Mouse (Mus musculus) heart, postnatal 36 days (tissue): ENCODE data around the gene Ccdc30. TPM values are rescaled to one million over a fixed set of nuclear protein-coding genes. Genes with fewer than 3 reads are reported as not detected.

Source experiments
- DNase-seq, 2 experiments: peaks; one replicate each; pipeline ENCODE4 v3.0.0; 2021 to 2022
- intact Hi-C: fragments of 180-260 bp; cut with DNase I; formaldehyde crosslinking; loops from one replicate; pipeline ENCODE4 v1.15.1; 2025
- total RNA-seq, 2 experiments: library from RNA; stranded (reverse); gene quantifications; 2 replicates each; pipeline ENCODE4 v1.2.3; 2021

Gene Ccdc30
- total RNA-seq, 2 experiments from 2014 or later = 0.36 TPM; not detected in 1

- DNase-seq = no peak
- intact Hi-C loops = loop anchor here (2.0 to 5.0 kb wide), 6 partner anchors 101 to 310 kb away; partner anchors contain the start of genes AU022252, Foxj3, Frg2f1 and Hivep3
Observed at GRCm38 (mm10) chr4:119421921-119422293, 6.6 kb upstream of the Ccdc30 start.

- no peak for DNase-seq
- intact Hi-C loops = loop anchor here (5.0 kb wide), 5 partner anchors 116 to 311 kb away; partner anchors contain the start of genes AU022252, Foxj3, Frg2f1 and Hivep3
Observed at GRCm38 (mm10) chr4:119421191-119421590, 5.9 kb upstream of the Ccdc30 start.

GRCm38 (mm10) chr4:119417894-119418293 is 2.6 kb upstream of the Ccdc30 start:
- intact Hi-C loops = no loop called here

DNA sequence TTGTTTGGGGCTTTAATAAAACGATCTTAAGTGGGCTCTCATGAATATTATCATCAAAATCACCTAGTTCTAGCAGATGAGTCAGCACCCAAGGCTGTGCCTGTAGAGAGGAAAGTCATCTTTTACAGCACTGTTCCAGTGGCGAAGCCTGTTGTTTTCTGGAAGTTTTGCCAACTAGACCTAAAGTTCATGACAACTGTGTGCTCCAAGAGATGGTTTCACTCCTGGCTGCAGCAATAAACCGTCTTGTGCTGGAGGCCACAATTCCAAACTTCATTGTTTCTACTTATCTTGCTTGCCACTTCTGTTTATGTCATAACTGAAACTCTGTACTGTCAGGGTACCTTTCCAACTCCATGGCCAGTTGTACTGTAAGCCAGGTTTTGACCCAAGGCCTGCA is 1.9 kb upstream of the Ccdc30 start:
- intact Hi-C loops = no loop called here
- DNase-seq = no peak

More at GRCm38 (mm10) chr4:119417894-119418293, 2.6 kb upstream of the Ccdc30 start:
- DNase-seq = no peak

- intact Hi-C loops = no loop called here
Observed at GRCm38 (mm10) chr4:119412791-119413190, 2.5 kb downstream of the Ccdc30 start.

GRCm38 (mm10) chr4:119411877-119412650 is 3.3 kb downstream of the Ccdc30 start:
- DNase-seq = no peak
- intact Hi-C loops = no loop called here

More at GRCm38 (mm10) chr4:119412791-119413190, 2.5 kb downstream of the Ccdc30 start:
- no peak for DNase-seq

DNA sequence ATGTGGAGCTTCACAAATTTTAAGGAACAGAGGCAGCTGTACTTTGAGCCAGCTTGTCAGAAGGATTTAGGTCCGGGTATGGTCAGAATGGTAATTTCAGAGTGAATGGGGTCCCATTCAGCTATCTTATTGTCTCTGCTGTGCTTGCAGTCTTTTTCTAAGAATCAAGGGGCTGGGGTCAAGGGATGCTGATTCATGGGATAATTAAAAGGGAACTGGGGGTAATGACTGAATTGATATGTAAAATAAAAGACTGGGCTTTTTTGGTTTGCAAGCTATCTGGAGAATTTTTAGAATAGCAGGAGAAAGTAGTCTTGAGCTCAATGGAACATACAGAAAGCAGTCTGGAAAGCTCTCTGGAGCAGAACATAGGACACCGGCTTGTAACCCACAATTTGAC is 11.9 kb downstream of the Ccdc30 start:
- intact Hi-C loops = no loop called here
- no peak for DNase-seq

DNA sequence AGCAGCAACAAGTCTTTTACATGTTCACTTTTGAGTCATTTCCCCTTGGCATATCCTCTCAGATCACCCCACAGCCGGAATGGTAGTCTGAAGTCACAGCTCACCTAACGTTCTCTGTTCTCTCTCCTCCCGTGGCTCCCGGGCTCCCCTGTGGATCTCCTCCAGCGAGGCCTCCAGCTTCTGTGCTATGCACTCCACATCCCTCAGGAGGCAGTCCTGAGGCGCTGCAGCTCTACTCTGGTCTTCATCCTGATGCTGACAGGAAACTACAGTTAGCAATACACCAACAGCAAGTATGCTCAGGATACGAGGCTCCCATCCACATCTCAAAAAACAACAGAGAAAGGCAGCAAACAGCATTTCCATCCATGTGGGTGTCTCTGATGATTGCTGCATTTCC is 14.4 kb downstream of the Ccdc30 start:
- intact Hi-C loops = no loop called here

GRCm38 (mm10) chr4:119398751-119399150 is 16.6 kb downstream of the Ccdc30 start:
- intact Hi-C loops = no loop called here
- no peak for DNase-seq

More for the DNA sequence above, 14.4 kb downstream of the Ccdc30 start:
- no peak for DNase-seq

DNA sequence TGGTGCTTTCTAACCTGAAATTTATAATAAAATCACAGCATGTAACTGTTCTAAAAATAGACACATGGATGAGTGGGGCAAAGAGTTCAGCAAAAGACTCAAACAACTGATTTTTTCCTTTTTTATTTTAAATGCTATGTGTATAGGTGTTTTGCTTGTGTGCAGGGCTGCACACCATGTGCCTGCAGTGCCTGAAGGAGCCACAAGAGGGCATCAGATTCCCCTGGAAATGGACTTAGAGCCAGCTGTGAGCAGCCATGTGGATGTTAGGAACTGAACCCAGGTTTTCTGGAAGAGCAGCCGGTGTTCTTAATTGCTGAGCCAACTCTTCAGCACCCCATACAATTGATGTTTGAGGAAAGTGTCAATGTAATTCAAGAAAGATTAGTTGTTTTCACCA is 25.0 kb downstream of the Ccdc30 start:
- intact Hi-C loops = no loop called here
- DNase-seq = no peak

- intact Hi-C loops = no loop called here
- DNase-seq = no peak
Observed at GRCm38 (mm10) chr4:119389184-119389583, 26.1 kb downstream of the Ccdc30 start.

DNA sequence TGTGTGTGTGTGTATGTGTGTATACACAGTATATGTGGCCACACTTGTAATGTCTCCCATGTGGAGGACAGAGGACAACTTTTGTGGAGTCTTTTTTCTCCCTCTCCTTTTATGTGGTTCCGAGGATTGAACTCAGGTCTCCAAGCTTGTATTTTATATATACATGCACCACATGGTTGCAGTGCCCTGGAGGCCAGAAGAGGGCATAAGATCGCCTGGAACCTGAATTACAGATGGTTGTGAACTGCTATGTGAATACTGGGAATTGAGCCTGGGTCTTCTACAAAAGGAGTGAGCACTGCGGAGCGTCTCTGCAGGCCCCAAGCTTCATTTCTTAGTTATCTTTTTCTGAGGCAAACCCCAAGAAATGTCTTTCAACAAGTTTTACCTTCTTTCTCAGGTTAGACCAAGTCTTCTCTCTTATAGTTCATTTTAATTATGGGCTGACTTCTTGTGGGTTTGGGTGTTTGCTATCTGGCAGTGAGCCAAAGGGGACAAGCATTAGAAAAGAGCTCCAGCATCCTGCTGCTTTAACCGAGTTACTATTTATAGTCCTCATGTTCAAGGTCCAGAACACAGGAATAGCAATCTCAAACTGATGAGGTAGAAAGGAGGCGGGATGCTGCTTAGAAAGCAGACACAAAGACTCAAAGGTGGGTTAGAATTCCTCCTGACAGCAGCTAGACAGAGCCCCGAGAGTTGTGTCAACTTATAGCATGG is 33.7 kb downstream of the Ccdc30 start:
- DNase-seq = no peak
- intact Hi-C loops = no loop called here

DNA sequence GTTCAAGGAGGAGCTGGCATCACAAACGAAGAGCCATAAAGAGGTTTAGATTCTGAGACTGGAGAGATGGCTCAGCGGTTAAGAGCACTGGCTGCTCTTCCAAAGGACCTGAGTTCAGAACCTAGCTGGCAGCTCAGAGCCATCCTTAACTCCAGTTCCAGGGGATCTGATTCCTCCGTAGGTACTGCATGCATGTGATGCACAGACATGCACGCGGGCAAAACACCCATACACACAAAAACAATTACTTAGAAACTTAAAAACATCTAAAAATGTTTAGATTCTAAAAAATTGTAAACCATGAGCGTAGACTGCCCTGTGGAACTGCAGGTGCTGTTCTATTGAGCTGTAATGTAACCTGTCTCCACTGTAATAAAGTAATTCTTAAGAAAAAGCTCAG is 45.9 kb downstream of the Ccdc30 start:
- intact Hi-C loops = no loop called here
- no peak for DNase-seq

DNA sequence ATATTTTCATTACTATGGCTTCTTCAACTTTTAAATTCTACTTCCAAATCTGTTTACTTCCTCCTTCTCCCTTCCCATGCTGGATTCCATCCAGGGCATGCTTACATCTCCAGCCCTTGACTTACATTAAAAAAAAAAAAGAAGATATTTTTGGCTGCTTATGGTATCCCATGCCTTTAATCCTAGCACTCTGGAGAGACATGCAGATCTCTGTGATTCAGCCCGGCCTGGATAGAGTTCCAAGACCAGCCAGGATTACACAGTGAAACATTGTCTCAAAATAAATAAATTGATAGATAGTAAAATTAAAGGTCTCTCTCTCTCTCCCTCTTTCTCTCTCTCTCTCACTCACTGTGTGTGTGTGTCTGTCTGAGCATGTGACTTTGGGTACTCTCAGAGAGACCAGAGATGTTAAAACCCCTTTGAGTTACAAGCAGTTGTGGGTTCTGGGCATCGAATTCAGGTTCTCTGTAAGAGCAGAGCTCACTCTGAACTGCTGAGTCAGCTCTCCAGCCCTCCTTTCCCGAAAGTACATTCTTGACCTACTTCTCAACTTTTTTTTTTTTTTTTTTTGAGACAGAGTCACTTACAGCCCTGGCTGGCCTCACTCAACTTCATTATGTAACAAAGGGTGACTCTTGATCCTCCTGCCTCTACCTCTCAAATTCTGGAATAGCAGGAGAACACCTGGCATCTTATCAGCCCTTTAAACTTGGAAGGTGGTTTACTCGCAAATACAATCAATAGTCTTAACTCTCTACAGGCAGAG is 48.4 kb downstream of the Ccdc30 start:
- intact Hi-C loops = no loop called here
- DNase-seq = no peak

- intact Hi-C loops = no loop called here
- no peak for DNase-seq
Observed at GRCm38 (mm10) chr4:119362231-119362630, 53.1 kb downstream of the Ccdc30 start.

DNA sequence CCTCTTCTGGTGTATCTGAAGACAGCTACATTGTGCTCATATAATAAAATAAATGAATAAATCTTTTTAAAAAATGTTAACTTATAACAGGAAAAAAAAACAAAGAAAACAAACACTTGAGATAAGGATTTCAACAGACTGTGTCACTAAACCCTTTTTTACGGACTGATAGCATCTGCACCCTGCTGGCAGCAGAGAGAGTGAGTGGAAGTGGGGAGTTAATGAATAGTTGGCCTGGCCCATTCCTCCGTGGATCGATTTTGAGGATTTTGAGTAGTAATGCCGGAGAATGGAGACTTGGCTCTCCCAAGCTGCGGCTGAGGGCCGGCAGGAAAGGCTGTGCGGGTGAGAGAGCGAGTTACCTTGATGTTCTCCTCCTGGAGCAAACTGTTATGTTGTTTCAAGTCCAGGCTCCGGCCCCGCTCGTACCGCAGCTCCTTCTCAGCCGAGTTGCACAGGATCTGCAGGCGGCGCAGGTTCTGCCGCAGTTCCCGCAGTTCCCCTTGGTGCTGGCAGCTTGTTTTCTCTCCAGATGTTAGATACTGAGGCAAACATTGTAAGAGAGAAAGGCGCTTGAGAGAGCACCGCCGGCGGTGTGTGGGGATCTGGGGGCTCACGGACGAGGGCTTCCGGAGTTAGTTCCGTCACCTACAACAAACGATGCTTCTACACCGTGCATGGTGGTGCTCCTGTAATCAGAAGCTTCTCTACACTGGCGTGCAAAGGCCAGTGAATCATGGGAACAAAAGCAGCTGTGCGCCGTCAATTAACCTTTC is 55.9 kb downstream of the Ccdc30 start:
- DNase-seq = peak in 1 of 2 experiments; percentile 7
- intact Hi-C loops = no loop called here

DNA sequence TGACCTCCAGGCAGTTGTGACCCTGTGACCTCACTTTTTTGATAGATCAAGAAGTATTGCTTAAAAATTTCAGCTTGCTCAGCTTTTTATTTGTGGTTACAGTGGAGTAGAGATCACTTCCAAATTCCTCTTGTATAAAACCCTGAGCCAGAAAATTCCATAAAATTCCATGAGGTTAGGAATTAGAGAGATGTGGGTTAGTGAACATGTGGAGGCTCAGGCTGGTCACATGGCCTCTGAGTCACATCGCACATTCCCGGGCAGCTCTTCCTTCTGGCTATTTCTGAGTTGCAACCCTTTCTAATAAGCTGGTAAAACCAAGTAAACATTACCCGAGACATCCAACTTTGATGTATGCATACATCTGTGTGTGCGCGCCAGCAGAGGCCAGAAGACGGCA is 69.8 kb downstream of the Ccdc30 start:
- no peak for DNase-seq
- intact Hi-C loops = no loop called here

GRCm38 (mm10) chr4:119338861-119339361 is 76.4 kb downstream of the Ccdc30 start:
- peak; percentile 42 to 52 for DNase-seq
- intact Hi-C loops = loop anchor here (1.0 to 2.0 kb wide), 2 partner anchors 92 to 100 kb away; no protein-coding TSS in a partner anchor

GRCm38 (mm10) chr4:119338422-119338821 is 76.9 kb downstream of the Ccdc30 start:
- no peak for DNase-seq
- intact Hi-C loops = loop anchor here (2.0 kb wide), 1 partner anchor 100 kb away; no protein-coding TSS in a partner anchor

DNA sequence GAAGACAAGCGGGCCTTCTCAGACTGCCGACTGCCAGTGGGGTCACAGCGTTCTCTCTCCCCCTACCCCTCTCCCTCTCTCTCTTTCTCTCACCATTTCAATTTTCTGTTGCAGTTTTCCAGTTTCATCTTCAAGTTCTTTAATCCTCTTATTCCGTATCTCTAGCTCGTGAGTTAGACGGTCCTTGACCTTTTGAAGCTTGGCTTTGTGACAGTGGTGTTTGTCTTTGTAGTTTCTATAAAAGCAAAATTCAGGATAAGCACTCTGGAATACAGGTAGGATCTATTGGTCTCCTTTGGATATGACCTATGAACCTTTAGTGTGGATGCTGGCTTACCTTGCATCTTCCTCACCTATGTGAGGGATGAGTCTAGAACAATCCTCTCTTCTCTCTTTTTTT is 81.8 kb downstream of the Ccdc30 start:
- intact Hi-C loops = no loop called here
- no peak for DNase-seq
